Mouse (Mus musculus) brain, embryonic 14.5 days (tissue): Measurements from ENCODE around the gene Vmn2r81.
"Not testable (repeated sequence)": the region's sequence is repeated elsewhere in the genome, so short reads cannot be mapped to it uniquely, and the experiment has no call there.

Experiments
- CTCF ChIP-seq: fragments of 200-500 bp; IDR thresholded peaks from 2 replicates; pipeline ENCODE4 v1.5.1; 2012; ENCODE audit warnings: inconsistent platforms, mild to moderate bottlenecking, moderate library complexity, borderline replicate concordance; ENCODE audit not compliant: insufficient read depth, insufficient read length; ENCODE audit errors: extremely low read depth
- POLR2A ChIP-seq: fragments of 200-500 bp; IDR thresholded peaks from 2 replicates; pipeline ENCODE4 v1.6.1; 2012; ENCODE audit warnings: mild to moderate bottlenecking, inconsistent platforms, borderline replicate concordance; ENCODE audit not compliant: poor library complexity, insufficient read depth, insufficient read length, severe bottlenecking; ENCODE audit errors: extremely low read depth

GRCm38 (mm10) chr10:79247392-79247791 lies at the start of gene Vmn2r81:
- not testable (repeated sequence) for TF ChIP-seq CTCF, POLR2A
